Mouse (Mus musculus): ENCODE data around the gene Kng1. TPM values are rescaled to one million over a fixed set of nuclear protein-coding genes. Genes with fewer than 3 reads are reported as not detected.
"Not testable (repeated sequence)": the region's sequence is repeated elsewhere in the genome, so short reads cannot be mapped to it uniquely, and the experiment has no call there.

Kng1 gene
- total RNA-seq (2021), result not detected

DNA sequence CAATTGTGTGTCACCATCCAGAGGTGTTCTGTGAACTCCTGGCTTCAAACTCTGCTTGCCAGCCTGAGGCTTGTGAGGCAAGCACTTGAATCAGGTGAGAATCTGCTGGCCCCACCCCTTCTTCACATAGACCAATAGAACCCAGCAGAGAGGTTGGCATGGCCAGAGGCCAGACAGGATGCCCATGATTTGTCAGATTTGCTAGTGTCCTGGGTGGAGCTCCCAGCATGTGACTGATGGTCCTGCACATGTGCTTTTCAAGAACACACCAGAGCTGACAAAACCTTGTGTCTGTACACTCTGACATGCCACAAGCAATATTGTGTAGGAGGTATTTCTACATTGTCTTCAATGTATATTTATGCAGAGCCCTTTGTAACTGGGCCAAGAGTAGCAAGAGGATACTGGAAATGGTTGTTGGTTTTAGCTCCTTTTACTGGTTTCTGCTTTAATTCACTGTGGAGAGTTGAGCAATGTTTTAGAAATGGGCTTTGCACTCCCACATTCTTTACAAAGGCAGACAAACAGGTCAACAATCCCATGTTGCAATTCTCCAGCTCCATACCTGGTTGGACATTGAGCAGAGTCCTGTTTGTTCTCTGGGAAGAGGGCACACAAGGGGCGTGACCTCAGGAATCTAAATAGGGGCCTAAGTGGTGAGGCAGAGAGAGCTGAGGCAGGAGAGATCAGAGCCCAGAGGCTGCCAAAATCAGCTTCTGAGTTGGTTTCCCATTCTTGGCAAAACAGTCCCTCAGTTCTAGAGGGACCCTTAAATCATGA, at the start of gene Kng1:
Gene Kng1 (plus strand): TSS at position 198 of the 780 bp plus-strand sequence.
- DNase-seq, result not testable (repeated sequence)
- intact Hi-C loops (cut with DNase I), result loop anchor here (2.0 kb wide), 1 partner anchor 31 kb away; no protein-coding TSS in a partner anchor

DNA sequence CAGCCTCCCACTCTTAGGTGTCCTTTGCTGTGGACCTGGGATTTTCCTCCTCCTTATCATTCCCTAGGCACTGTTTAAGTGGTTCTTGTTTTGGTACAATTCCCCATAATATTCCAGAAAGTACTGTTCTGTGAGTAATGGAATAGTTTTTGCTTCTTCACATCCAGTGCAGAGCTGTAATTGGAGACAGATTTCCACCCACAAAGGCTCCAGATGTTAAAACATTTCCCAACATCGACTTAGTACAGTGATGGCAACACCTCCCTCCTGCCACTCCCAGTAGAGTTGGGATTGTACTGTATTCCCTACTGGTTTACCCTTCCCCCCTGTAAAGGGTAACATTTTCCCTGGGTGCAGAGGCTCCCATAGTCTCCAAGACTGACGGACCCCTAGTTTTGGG, 43.9 kb upstream of the Kng1 start:
- intact Hi-C loops (cut with DNase I); DNase-seq: not testable (repeated sequence)

- intact Hi-C loops (cut with DNase I); DNase-seq: not testable (repeated sequence)
Measured at GRCm38 (mm10) chr16:23014645-23015044, 43.0 kb upstream of the Kng1 start.

DNA sequence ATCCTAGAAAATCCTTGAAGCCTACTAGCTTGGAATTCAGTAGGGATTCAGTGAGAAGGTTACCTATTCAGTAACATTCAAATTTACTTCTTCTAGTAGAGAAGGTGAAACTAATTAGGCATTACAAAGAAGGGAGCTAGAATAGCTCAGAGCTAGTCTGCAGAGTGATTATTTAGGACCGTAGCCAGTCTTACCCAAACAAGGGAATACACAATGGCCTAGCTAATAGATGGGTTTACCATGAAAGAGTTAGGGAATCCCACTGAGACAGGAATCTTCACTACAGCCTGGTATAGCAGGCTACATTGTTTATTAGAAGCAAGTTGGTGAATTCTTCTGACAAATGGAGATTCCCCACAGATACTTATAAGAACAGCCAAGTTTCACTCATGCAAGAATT, 37.1 kb upstream of the Kng1 start:
- DNase-seq, result not testable (repeated sequence)

GRCm38 (mm10) chr16:23025111-23025510, 32.6 kb upstream of the Kng1 start:
- intact Hi-C loops (cut with DNase I), result no loop called here

More for the DNA sequence above, 37.1 kb upstream of the Kng1 start:
- intact Hi-C loops (cut with DNase I), result not testable (repeated sequence)

DNA sequence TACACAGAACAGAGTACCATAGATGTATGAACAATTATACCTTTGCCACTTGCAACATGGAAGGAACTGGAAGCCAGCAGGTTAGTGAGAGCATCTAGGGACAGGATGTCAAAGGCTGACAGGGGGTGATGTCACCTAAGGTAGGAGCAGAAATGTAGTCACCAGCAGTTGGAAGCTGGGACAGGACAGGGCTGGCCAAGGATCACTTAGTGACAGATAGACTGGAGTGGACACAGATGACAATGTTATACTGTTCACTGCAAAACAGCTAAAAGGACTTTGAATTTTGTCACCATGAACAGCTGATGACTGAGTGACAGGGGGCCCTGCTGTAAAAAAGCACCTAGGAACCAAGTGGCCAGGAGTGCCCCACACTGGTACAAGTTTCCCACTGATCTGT, 31.1 kb upstream of the Kng1 start:
- intact Hi-C loops (cut with DNase I), result loop anchor here (2.0 kb wide), 1 partner anchor 32 kb away; no protein-coding TSS in a partner anchor
- no peak for DNase-seq

More at GRCm38 (mm10) chr16:23025111-23025510, 32.6 kb upstream of the Kng1 start:
- DNase-seq, result no peak

DNA sequence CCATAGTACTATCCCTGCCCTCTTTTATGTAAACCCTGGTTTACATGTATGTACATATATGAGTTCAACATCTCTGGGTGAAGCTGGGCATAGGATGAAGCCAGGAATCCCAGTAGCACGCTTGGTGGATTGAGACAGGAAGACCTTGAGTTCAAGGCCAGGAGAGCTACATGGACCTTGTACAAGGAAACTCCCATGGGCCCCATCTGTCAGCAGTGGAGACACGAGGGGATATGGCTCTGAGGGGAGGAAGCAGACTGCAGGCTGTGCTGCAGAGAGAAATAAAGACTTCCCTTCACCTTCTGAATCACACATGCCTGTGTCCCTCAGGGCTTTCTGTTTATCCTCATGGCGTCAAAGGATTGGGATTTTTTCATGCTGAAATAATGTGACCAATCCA, 30.3 kb upstream of the Kng1 start:
- intact Hi-C loops (cut with DNase I), result loop anchor here (2.0 kb wide), 1 partner anchor 31 kb away; no protein-coding TSS in a partner anchor
- DNase-seq, result not testable (repeated sequence)

- DNase-seq; intact Hi-C loops (cut with DNase I): not testable (repeated sequence)
Measured at GRCm38 (mm10) chr16:23028966-23029600, 28.6 kb upstream of the Kng1 start, which contains the start of gene Kng2. Kng2 (minus strand) TSS chr16:23029482.

DNA sequence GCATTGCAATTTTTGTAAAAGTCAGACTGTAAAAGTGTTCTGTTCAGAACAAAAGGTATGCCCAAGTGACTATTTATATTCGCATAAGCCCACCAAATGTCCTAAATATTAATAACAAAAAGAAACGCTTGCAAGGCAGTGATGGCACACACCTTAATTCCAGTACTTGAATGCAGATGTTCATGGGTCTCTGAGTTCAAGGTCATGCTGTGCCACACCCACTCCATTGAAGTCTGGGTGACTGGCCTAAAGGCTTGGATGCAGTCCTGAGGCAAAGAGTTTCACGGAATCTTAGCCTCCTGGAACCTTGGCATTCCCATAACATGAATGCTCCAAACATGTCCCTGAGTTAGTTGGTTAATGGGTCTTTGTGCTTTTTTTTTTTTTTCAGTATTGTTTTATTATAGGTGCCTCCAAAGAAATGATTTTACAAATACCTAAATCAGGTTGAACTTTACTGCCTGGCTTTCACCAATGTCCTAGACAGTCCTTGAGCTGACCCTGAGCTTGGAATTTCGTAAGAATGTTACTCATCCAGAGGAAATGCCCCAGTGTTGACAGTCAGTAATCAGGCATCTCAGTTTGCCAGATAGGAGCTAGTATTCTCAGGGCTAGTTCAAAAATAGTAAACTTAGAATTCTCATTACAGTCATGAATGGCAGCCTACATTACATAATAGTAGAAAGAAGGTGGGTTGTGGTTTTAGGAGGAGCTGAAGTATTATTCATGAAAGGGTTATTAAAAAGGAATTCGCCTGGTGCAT, 26.8 kb upstream of the Kng1 start:
- no peak for DNase-seq
- intact Hi-C loops (cut with DNase I), result no loop called here

DNA sequence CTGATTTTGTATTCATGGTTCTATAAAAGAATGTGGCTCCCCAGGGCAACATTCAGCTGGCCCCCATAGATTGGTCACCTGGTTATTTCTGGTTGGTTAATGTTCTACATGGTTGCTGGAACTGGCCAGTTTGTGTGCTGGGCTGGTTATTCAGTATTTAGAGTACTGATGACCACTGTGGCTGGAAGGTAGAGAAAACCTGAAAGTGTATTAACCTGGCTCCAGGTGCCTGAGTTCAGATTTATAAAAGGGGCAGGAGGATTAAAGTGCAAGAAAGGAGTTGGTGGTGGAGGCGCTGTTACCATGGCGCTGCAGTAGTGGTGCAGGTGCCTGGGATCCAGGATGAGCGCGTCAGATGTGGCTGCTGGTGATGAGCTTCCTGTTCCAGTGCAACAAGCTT, 24.0 kb upstream of the Kng1 start:
- DNase-seq, result no peak
- intact Hi-C loops (cut with DNase I), result no loop called here

DNA sequence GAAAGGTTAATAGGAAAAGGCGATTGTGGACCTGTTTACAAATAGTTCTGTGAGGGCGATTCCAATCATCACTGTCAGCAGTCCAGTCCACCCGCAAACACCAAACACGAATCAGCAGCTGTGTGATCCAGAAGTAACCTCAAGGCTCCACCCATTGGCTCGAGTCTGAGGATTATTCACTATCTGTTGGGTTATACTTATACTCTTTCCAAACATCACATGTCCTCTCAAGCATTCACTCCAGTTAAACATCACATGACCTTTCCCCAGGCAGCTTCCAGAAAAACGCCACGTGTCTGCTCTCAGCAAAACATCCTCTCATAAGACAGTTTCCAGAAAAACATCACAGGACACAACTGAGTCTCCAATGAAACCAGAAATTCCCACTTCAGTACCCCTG, 19.9 kb upstream of the Kng1 start:
- no peak for DNase-seq
- intact Hi-C loops (cut with DNase I), result no loop called here

DNA sequence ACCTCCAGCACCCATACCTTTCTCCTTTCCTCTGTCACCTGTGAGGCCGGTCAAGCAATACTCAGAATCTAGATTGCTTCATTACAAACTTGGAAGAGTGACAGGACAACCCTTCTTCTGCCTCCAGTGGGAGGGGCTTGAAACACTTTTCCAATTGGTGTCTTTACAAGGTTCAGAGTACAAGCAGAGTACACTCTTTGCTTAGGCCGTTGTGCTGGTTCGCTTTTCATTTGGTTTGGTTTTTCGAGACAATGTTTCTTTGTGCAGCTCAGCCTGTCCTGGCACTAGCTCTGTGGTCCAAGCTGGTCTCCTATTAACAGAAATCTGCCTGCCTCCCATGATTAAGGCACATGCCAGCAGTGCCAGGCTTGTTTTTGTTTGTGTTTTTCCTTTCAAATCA, 18.4 kb upstream of the Kng1 start:
- intact Hi-C loops (cut with DNase I), result no loop called here

DNA sequence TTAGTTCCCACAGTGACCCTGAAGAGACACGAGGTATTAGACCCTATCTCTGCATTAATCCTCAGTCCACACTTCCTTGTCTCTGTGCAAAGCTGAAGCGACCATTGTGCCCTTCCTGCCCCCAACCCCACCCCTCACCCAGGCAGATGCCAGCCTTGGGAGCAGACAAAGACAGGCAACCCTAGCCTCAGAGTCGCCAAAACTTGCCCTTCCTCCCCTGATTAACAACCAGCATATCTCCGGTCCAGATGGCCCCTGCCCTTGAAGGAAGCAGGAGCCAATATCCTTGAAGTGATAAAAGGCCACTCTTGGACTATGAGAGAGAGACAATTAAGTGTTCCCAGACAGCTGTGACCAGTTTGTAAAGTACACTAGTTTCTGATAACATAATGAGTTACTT, 16.8 kb upstream of the Kng1 start:
- no peak for DNase-seq
- intact Hi-C loops (cut with DNase I), result no loop called here

More for the DNA sequence above, 18.4 kb upstream of the Kng1 start:
- no peak for DNase-seq

- intact Hi-C loops (cut with DNase I), result loop anchor here (2.0 kb wide), 1 partner anchor 170 kb away; no protein-coding TSS in a partner anchor
- no peak for DNase-seq
Measured at GRCm38 (mm10) chr16:23046319-23046718, 11.3 kb upstream of the Kng1 start.

- intact Hi-C loops (cut with DNase I), result loop anchor here (2.0 kb wide), 1 partner anchor 33 kb away; no protein-coding TSS in a partner anchor
Measured at GRCm38 (mm10) chr16:23059630-23060029, 2.0 kb downstream of the Kng1 start.

GRCm38 (mm10) chr16:23060781-23061325, 3.2 kb downstream of the Kng1 start:
- intact Hi-C loops (cut with DNase I); DNase-seq: not testable (repeated sequence)

More at GRCm38 (mm10) chr16:23059630-23060029, 2.0 kb downstream of the Kng1 start:
- DNase-seq, result not testable (repeated sequence)

- intact Hi-C loops (cut with DNase I); DNase-seq: not testable (repeated sequence)
Measured at GRCm38 (mm10) chr16:23077516-23077915, 19.9 kb downstream of the Kng1 start.

GRCm38 (mm10) chr16:23087159-23087558, 29.5 kb downstream of the Kng1 start:
- DNase-seq, result not testable (repeated sequence)
- intact Hi-C loops (cut with DNase I), result loop anchor here (1.0 to 5.0 kb wide), 2 partner anchors 48 to 315 kb away; no protein-coding TSS in a partner anchor

GRCm38 (mm10) chr16:23087712-23088111, 30.0 kb downstream of the Kng1 start:
- intact Hi-C loops (cut with DNase I), result loop anchor here (1.0 to 5.0 kb wide), 2 partner anchors 48 to 315 kb away; no protein-coding TSS in a partner anchor

GRCm38 (mm10) chr16:23088491-23088890, 30.8 kb downstream of the Kng1 start:
- intact Hi-C loops (cut with DNase I), result loop anchor here (5.0 kb wide), 1 partner anchor 314 kb away; no protein-coding TSS in a partner anchor
- not testable (repeated sequence) for DNase-seq

More at GRCm38 (mm10) chr16:23087712-23088111, 30.0 kb downstream of the Kng1 start:
- DNase-seq, result not testable (repeated sequence)

Data from heart, postnatal 36 days (tissue).